Mouse (Mus musculus): ENCODE results near the gene Rcor2.

DNA sequence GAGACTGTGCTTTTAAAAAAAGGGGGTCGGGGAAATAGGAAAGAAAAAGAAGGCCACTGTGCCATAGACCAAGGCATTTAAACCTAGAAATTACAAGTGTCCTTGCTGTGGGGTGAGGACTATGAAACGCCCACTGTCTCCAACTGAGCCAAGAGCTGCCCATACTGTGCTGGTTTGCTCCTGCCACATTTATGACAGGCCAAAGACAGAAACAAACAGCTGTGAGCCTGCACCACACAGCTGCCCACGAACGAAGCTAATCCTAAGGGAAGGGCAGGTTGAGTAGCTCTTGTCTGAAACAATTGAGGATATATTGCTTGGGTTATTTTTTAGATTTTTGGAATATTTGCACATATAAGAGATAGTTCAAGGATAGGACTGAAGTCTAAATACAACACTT lies 49.7 kb downstream of the Rcor2 start:
- TF ChIP-seq ZNF384 (IDR thresholded peaks at IDR 0.05; ENCODE audit: low read depth, low read length) (no peak), MAFK (IDR thresholded peaks at IDR 0.05; ENCODE audit: insufficient read depth, low read depth, low read length) (no peak), ZC3H11A (IDR thresholded peaks at IDR 0.05; ENCODE audit: borderline replicate concordance, low read depth, low read length) (no peak)

Measured in ES-E14 (cell line).